8 mouse cellular contexts compared by ENCODE assay signal in the genomic region with DNA sequence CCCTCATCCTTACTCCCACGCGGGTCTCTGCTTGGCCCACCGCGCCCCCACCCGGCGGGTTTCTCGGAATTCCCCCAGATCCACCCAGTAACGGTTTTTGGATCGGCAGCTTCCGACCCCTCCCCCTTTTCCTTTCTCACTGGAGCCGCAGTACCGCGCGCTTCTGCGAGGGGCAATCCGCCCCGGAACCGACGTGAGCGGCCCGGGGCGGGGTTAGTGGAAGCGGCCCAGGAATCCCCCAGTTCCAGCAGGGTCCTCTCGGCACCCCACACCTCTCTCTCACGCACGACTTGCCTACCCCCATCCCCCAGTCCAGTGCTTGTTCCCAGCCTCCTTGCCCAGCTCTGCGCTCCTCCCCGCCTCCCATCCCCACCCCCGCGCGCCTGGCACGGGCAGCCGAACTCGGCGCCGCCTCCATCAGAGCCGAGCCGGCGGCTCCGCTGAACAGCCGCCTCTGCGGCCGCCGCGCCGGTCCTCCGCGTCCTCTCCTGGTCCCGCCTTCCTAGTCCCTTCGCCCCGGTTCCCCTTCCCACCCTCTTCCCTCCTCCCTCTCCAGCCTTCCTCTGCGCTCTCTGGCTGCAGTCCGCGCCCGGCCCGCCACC. TPM values are rescaled to one million over a fixed set of nuclear protein-coding genes. Genes with fewer than 3 reads are reported as not detected.
DNase-seq lines count a peak whose midpoint lies in the region; ATAC-seq and TF ChIP-seq lines count a peak whose summit lies in the region.

A gene (plus strand): TSS at position 420 of the 602 bp plus-strand sequence.

- intact Hi-C loops in gastrocnemius, postnatal 14 days (cut with DNase I; ENCODE audit: low total_unique reads) = no loop called here

- peak; percentile 77 for TF ChIP-seq POLR2A in myocyte (IDR thresholded peaks at IDR 0.05; ENCODE audit: insufficient read length, low read depth)

- no peaks in the 10 kb centered on the region for H3K36me3 ChIP-seq in embryonic facial prominence, embryonic 12.5 days
- H3K36me3 ChIP-seq in myocyte (ENCODE audit: control insufficient read depth, insufficient read depth) = peaks cover 7% of the 10 kb centered on the region

- H3K9ac ChIP-seq in embryonic facial prominence, embryonic 12.5 days = peak within 1 kb of the TSS; percentile 11; the same call in 1 of the 2 replicates

- peak; percentile 3 for DNase-seq in gastrocnemius, postnatal 14 days
- no peak for DNase-seq in gastrocnemius, adult 18-20 months (ENCODE audit: low spot score)
- peak; percentile 52 for DNase-seq in adrenal gland, postnatal 14 days
- DNase-seq in heart, postnatal 4 days = peak; percentile 22
- DNase-seq in left cerebral cortex, adult 9 months (ENCODE audit: low spot score in 2 of 2) = peak; percentile 65 to 74
- DNase-seq in natural killer cell, adult 2 months (ENCODE audit: low spot score in 2 of 2) = no peak

- H3K4me3 ChIP-seq in embryonic facial prominence, embryonic 12.5 days = peak within 1 kb of the TSS; percentile 63
- H3K4me3 ChIP-seq in myocyte = peak within 1 kb of the TSS; percentile 34

- H3ac ChIP-seq in myocyte (ENCODE audit: control insufficient read depth, insufficient read length) = peak within 1 kb of the TSS; percentile 44

- H3K4me2 ChIP-seq in embryonic facial prominence, embryonic 12.5 days (replicated peaks) = peak within 1 kb of the TSS; percentile 98
- H3K4me2 ChIP-seq in myocyte (ENCODE audit: low read depth) = peak within 1 kb of the TSS; percentile 69

- H3K27me3 ChIP-seq in embryonic facial prominence, embryonic 12.5 days = peaks cover 20% of the 10 kb centered on the region
- H3K27me3 ChIP-seq in myocyte (ENCODE audit: control insufficient read depth, insufficient read depth, insufficient read length) = no peaks in the 10 kb centered on the region

- WGBS in embryonic facial prominence, embryonic 12.5 days = under 1% methylated on average over 55 of the region's 56 CpGs

- H3K27ac ChIP-seq in embryonic facial prominence, embryonic 12.5 days = no peak within 1 kb of the TSS

- H3K9me3 ChIP-seq in embryonic facial prominence, embryonic 12.5 days = no peaks in the 10 kb centered on the region

- H3K79me2 ChIP-seq in myocyte (ENCODE audit: control insufficient read depth, insufficient read depth) = no peaks in the 10 kb centered on the region

- ATAC-seq in embryonic facial prominence, embryonic 12.5 days (ENCODE audit: insufficient number of reproducible peaks, insufficient read depth, low FRiP score, low TSS enrichment) = peak; percentile 83

- peaks cover 4% of the 10 kb centered on the region; the same call in 1 of the 2 replicates for H3K4me1 ChIP-seq in embryonic facial prominence, embryonic 12.5 days

TF ChIP-seq in myocyte, 11 proteins besides CTCF, POLR2A, EP300 and RAD21:
- peak; percentile 65 for TF ChIP-seq POLR2AphosphoS2 (IDR thresholded peaks at IDR 0.05; ENCODE audit: insufficient read length, low read depth)
- no peak for TF ChIP-seq MAX (IDR thresholded peaks at IDR 0.05; ENCODE audit: low read depth)
- peak in 2 of 3 experiments; percentile 1 to 62 for TF ChIP-seq MYOG (IDR thresholded peaks at IDR 0.05; ENCODE audit: control insufficient read depth in 1 of 3, insufficient read depth in 1 of 3, insufficient read length in 2 of 3, low read depth in 2 of 3)

RNA-seq across cellular contexts. Expression of the gene that starts here (rescaled TPM):
- not detected for total RNA-seq in gastrocnemius, postnatal 14 days (2021)
- total RNA-seq in gastrocnemius, adult 18-20 months (2021) = not detected
- total RNA-seq in adrenal gland, postnatal 14 days (2021) = 1.1 and 1.2 TPM in 2 replicates
- polyA plus RNA-seq in embryonic facial prominence, embryonic 12.5 days (2016; fragmentation: Nextera tagmentation; extraction: Ambion mirVana) = 1.8 and 1.9 TPM in 2 replicates
- total RNA-seq in heart, postnatal 4 days (2021) = under 1 TPM in 1 of 2 experiments, not detected in 1; 0.63 TPM
- 73.8 TPM for polyA plus RNA-seq in myocyte (2012; fragmentation: generic; extraction: Trizol)

Comparison
In these comparisons a context has a peak if more than half of its experiments do, and no peak if none do; other contexts are left out.
1. RNA of the gene that starts here (polyA plus RNA-seq): 73.8 TPM in myocyte (single experiment); 1.8 to 1.9 TPM in embryonic facial prominence, embryonic 12.5 days; every median in the first group is over 10 times any median in the second.
2. Peak in DNase-seq in gastrocnemius, postnatal 14 days; RNA of the gene not detected or under 1 TPM.
3. Peak in DNase-seq in heart, postnatal 4 days; RNA of the gene not detected or under 1 TPM.
4. DNase-seq: peak in adrenal gland, postnatal 14 days (single experiment) and left cerebral cortex, adult 9 months (2 of 2); none in gastrocnemius, adult 18-20 months (single experiment) and natural killer cell, adult 2 months (0 of 2).